Mouse (Mus musculus) spleen, adult 2 months (tissue): Measurements from ENCODE around the gene Me1. TPM values are rescaled to one million over a fixed set of nuclear protein-coding genes. Genes with fewer than 3 reads are reported as not detected.

Experiments used
- DNase-seq, 2 experiments: peaks; one replicate each; pipeline versions ENCODE4 v3.0.0 to v3.0.0-alpha.2; 2012 to 2021; ENCODE audit warnings: low spot score in 2 of 2, low read depth in 1 of 2
- H3K27ac ChIP-seq: fragments of 200-500 bp; 2 replicates; pipeline ENCODE4 v1.5.1; 2012; ENCODE audit warnings: low read length, inconsistent platforms; ENCODE audit not compliant: insufficient read depth
- H3K27me3 ChIP-seq: fragments of 200-500 bp; 2 replicates; pipeline ENCODE4 v1.6.1; 2012; ENCODE audit warnings: mild to moderate bottlenecking, moderate library complexity, low read length, inconsistent platforms; ENCODE audit not compliant: control insufficient read depth, insufficient read depth
- H3K36me3 ChIP-seq: fragments of 200-500 bp; 2 replicates; pipeline ENCODE4 v1.6.1; 2012; ENCODE audit warnings: mild to moderate bottlenecking, low read length, inconsistent platforms; ENCODE audit not compliant: control insufficient read depth, insufficient read depth
- H3K4me1 ChIP-seq: fragments of 200-500 bp; 2 replicates; pipeline ENCODE4 v1.6.1; 2011; ENCODE audit warnings: inconsistent platforms; ENCODE audit not compliant: control insufficient read depth, insufficient read depth, insufficient read length
- H3K4me3 ChIP-seq: fragments of 200-500 bp; 2 replicates; pipeline ENCODE4 v1.5.1; 2011; ENCODE audit warnings: mild to moderate bottlenecking, inconsistent platforms; ENCODE audit not compliant: insufficient read depth, insufficient read length; ENCODE audit errors: extremely low read depth
- CTCF ChIP-seq: fragments of 200-500 bp; IDR thresholded peaks from 2 replicates; pipeline ENCODE4 v1.5.1; 2011; ENCODE audit warnings: mild to moderate bottlenecking, inconsistent platforms; ENCODE audit not compliant: insufficient read depth, insufficient read length, insufficient replicate concordance; ENCODE audit errors: extremely low read depth
- POLR2A ChIP-seq: fragments of 200-500 bp; IDR thresholded peaks from 2 replicates; pipeline ENCODE4 v1.6.1; 2011; ENCODE audit warnings: low read depth, low read length, inconsistent platforms
- WGBS: fragments of 180-500 bp; shearing (Covaris S2); methylation state at CpG from one replicate; pipeline ENCODE4 v1.1.7; 2018; 5-methylcytosine and 5-hydroxymethylcytosine counted together
- polyA plus RNA-seq: library from polyadenylated mRNA; depleted of rRNA; stranded (reverse); fragments of >200 nt; gene quantifications from 2 replicates; pipeline ENCODE4 v1.2.3, GENCODE M21; 2012

Gene Me1
- polyA plus RNA-seq, 1 experiment, result 2.0 TPM

DNA sequence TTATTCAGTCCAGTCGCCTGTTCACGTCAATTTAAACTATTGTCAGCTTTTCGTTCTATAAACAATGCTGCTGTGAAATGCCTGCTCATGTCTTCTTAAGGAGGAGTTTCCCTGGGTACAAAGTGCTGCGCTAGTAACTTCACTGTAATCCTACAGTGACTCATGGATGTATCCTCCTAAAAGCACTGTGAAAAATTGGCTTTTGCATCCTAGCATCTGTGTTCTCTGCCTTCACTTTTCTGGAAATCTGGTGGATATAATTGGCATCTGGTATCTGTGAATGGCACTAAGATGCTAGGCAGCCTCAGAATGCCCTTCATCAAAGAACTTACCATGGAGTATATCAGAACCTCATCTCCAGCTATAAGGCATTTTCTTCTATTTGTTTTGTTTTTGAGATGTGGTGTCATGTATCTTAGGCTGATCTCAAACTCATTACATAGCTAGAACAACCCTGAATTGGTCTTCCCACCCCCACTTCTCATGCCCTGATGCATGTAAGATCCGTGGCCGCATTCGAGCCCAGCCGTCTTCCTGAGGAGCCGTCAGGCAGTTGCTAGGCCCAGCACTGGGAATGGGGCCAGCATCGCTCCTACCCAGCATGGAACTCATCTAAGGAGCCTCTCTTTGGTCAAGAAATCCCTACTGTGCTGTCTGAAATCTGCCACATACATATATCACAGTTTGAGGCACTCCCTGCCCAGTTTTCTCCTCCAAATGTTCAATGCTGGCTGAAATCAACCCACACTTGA, 67.8 kb downstream of the Me1 start:
- H3K27me3 ChIP-seq, result no peaks in the 10 kb centered on the region
- H3K27ac ChIP-seq, result no peak overlapping the region
- TF ChIP-seq POLR2A (no peak), CTCF (no peak)
- H3K4me3 ChIP-seq, result no peak overlapping the region
- no peak for DNase-seq
- 95% methylated on average over 10 of the region's 10 CpGs for WGBS
- no peaks in the 10 kb centered on the region for H3K4me1 ChIP-seq
- H3K36me3 ChIP-seq, result no peaks in the 10 kb centered on the region

DNA sequence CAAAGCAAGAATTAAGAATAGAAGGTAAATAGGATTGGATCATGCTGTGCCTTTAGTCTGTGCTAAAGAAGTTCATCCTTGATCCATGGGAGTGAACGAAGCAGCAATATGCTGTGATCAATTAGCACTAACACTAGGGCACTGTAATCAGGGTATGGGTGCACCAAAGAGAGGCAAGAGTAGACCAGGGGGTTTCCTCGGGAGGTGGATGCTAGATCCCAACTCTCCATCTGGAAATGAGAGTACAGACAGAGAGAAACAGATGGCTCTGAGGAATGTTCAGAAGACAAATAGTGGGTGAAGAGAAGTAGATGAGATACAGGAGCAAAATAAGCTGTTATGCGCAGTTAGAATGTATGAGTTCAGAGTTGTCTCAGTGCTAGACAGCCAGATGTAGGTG, 68.8 kb downstream of the Me1 start:
- no peaks in the 10 kb centered on the region for H3K36me3 ChIP-seq
- WGBS, result 88% methylated on average over 3 of the region's 3 CpGs

DNA sequence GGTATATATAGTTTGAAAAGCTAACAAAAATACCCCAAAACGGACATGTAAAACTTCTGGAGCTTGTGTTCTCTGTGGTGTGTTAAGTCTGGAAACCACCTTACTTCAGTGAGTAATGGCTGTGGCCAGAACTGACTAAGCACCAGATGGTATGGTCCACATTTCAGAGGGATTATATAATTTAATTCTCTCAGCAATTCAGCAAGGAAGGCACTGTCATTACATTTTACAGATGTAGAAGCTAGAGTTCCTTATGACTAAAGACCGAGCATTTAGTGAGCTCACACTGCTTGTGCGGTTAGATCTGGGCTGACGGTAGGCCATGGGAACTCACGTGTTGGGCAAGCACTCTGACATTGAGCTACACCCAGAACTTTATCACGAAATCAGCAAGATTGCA, 71.0 kb downstream of the Me1 start:
- DNase-seq, result no peak
- Histone ChIP-seq H3K27ac (no peak overlapping the region), H3K36me3 (no peaks in the 10 kb centered on the region), H3K27me3 (no peaks in the 10 kb centered on the region), H3K4me1 (no peaks in the 10 kb centered on the region), H3K4me3 (no peak overlapping the region)
- no peak for TF ChIP-seq CTCF
- TF ChIP-seq POLR2A, result no peak
- 79% methylated on average over 6 of the region's 6 CpGs for WGBS

More for the DNA sequence above, 68.8 kb downstream of the Me1 start:
- Histone ChIP-seq H3K27me3 (no peaks in the 10 kb centered on the region), H3K4me1 (no peaks in the 10 kb centered on the region), H3K4me3 (no peak overlapping the region), H3K27ac (no peak overlapping the region)
- no peak for DNase-seq
- TF ChIP-seq CTCF (no peak), POLR2A (no peak)

DNA sequence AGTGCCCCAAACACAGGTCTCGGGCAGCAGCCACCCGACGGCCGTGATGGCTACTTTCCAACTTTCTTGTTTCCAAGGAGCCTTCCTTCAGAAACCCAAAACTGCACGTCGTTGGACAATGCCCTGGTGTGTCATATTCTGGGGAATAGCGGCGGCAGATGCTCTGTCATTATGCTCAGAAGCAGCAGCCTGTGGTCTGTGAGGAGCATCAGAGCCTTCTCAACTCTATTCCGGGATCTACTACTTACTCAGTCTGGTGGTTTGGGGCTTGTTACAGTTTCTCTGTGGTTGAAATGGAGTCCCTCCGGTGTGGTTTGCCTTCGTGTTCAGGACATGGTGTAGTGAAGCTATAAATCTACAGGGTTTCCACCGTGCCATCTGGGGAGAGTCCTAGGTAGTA, 71.7 kb downstream of the Me1 start:
- Histone ChIP-seq H3K4me3 (no peak overlapping the region), H3K27ac (no peak overlapping the region), H3K4me1 (no peaks in the 10 kb centered on the region), H3K36me3 (no peaks in the 10 kb centered on the region), H3K27me3 (no peaks in the 10 kb centered on the region)
- DNase-seq, result no peak
- TF ChIP-seq POLR2A, result no peak
- TF ChIP-seq CTCF, result no peak
- 49% methylated on average over 12 of the region's 12 CpGs for WGBS

DNA sequence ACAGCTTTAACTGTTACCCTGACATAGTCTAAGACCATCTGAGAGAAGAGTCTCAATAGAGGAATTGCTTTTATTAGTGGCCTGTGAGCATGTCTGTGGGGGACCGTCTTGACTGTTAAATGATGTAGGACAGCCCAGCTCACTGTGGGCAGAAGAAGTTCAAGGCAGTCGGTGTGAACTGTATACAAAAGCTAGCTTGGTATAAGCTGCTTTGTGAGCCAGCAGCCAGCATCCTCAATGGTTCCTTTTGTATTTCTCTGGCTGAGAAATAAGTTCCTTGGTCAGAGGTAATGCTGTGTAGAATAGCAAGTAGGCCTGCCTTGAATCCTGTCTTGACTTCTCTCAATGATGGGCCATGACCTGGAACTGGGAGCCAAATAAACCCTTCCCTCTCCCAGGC, 73.7 kb downstream of the Me1 start:
- WGBS, result 86% methylated on average over 2 of the region's 2 CpGs
- TF ChIP-seq CTCF (no peak), POLR2A (no peak)
- H3K27me3 ChIP-seq, result no peaks in the 10 kb centered on the region
- H3K4me3 ChIP-seq, result no peak overlapping the region
- DNase-seq, result no peak
- no peaks in the 10 kb centered on the region; the same call in 1 of the 2 replicates for H3K4me1 ChIP-seq
- no peak overlapping the region for H3K27ac ChIP-seq
- H3K36me3 ChIP-seq, result no peaks in the 10 kb centered on the region

DNA sequence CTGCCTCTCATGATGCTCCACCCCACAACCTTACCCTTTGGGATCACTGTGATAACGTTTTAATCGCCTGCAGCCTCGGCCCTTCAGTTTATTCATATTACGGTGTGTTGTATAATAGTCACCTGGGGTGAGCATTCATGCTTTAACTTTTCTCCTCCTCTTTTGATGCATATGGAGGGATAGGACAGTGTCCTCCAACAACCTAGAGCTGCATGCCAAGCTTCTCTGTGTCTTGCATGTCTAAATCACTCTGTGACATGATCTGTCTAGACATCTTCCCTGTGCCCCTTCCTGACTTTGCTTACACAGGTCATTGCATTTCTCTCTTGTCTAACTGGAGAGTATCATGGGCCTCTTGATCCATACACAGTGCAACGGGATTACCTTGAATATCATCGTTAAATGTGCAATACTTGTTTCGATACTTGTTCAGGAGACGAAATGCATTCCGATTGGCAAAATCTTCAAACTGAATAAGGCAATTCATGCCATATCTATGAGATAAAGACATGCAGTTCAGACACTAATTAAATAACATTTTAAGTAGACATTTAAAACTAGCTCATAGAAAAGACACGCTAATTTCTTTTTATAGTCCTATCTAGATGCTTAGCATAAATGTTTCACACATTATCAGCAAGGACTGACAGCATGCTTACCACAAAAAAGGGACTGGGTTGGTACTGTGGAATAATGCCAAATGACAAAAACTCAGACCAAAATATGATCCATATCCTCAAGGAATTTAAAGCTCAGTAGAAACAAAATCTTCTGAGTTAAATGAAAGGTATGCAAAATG, 76.2 kb downstream of the Me1 start:
- WGBS, result 91% methylated on average over 10 of the region's 10 CpGs

More for the DNA sequence above, 76.2 kb downstream of the Me1 start:
- Histone ChIP-seq H3K27ac (no peak overlapping the region), H3K27me3 (no peaks in the 10 kb centered on the region), H3K4me1 (no peaks in the 10 kb centered on the region; the same call in 1 of the 2 replicates), H3K36me3 (no peaks in the 10 kb centered on the region), H3K4me3 (no peak overlapping the region)
- DNase-seq, result no peak
- TF ChIP-seq POLR2A (no peak), CTCF (no peak)
